Mouse (Mus musculus): ENCODE measurements around the gene Cdca3. TPM values are rescaled to one million over a fixed set of nuclear protein-coding genes. Genes with fewer than 3 reads are reported as not detected.
A peak's percentile ranks its signal among the peaks of the same experiment; 100 is the strongest.
"Not testable (repeated sequence)": the region's sequence is repeated elsewhere in the genome, so short reads cannot be mapped to it uniquely, and the experiment has no call there.

The Cdca3 gene
- polyA plus RNA-seq, 1 experiment: 148 TPM

- peaks cover 9% of the 10 kb centered on the region for H3K4me1 ChIP-seq (ENCODE audit: control insufficient read depth, insufficient read depth, low read length)
- TF ChIP-seq CTCF (IDR thresholded peaks at IDR 0.05; ENCODE audit: control insufficient read depth, insufficient read depth, low read length) (no peak), POLR2A (IDR thresholded peaks at IDR 0.05; ENCODE audit: borderline replicate concordance, control insufficient read depth, low read depth, low read length) (no peak)
- H3K4me3 ChIP-seq (replicated peaks; ENCODE audit: control insufficient read depth, low read depth, low read length): no peak overlapping the region
- WGBS: 78% methylated on average over 7 of the region's 7 CpGs
- H3K27ac ChIP-seq (ENCODE audit: control insufficient read depth, insufficient read depth, low read depth, low read length, poor library complexity): no peak overlapping the region
Observed at GRCm38 (mm10) chr6:124806446-124807140, 22.8 kb upstream of the Cdca3 start.

GRCm38 (mm10) chr6:124807366-124807765 lies 22.0 kb upstream of the Cdca3 start:
- Histone ChIP-seq H3K4me1 (ENCODE audit: control insufficient read depth, insufficient read depth, low read length) (peaks cover 9% of the 10 kb centered on the region), H3K4me3 (replicated peaks; ENCODE audit: control insufficient read depth, low read depth, low read length) (no peak overlapping the region), H3K27ac (ENCODE audit: control insufficient read depth, insufficient read depth, low read depth, low read length, poor library complexity) (no peak overlapping the region)
- 83% methylated on average over 4 of the region's 4 CpGs for WGBS
- TF ChIP-seq CTCF (IDR thresholded peaks at IDR 0.05; ENCODE audit: control insufficient read depth, insufficient read depth, low read length) (no peak), POLR2A (IDR thresholded peaks at IDR 0.05; ENCODE audit: borderline replicate concordance, control insufficient read depth, low read depth, low read length) (no peak)

- Histone ChIP-seq H3K4me1 (ENCODE audit: control insufficient read depth, insufficient read depth, low read length) (peaks cover 9% of the 10 kb centered on the region), H3K4me3 (replicated peaks; ENCODE audit: control insufficient read depth, low read depth, low read length) (peak overlapping the region; percentile 98), H3K27ac (ENCODE audit: control insufficient read depth, insufficient read depth, low read depth, low read length, poor library complexity) (peak overlapping the region; percentile 91; the same call in 1 of the 2 replicates)
- TF ChIP-seq POLR2A (IDR thresholded peaks at IDR 0.05; ENCODE audit: borderline replicate concordance, control insufficient read depth, low read depth, low read length) (no peak), CTCF (IDR thresholded peaks at IDR 0.05; ENCODE audit: control insufficient read depth, insufficient read depth, low read length) (no peak)
- WGBS: 72% methylated on average over 6 of the region's 6 CpGs
Observed at GRCm38 (mm10) chr6:124807986-124808357, 21.4 kb upstream of the Cdca3 start.

- H3K27ac ChIP-seq (ENCODE audit: control insufficient read depth, insufficient read depth, low read depth, low read length, poor library complexity): peak within 1 kb of the TSS; percentile 91
- H3K4me1 ChIP-seq (ENCODE audit: control insufficient read depth, insufficient read depth, low read length): peaks cover 9% of the 10 kb centered on the region
- no peak for TF ChIP-seq CTCF (IDR thresholded peaks at IDR 0.05; ENCODE audit: control insufficient read depth, insufficient read depth, low read length)
- TF ChIP-seq POLR2A (IDR thresholded peaks at IDR 0.05; ENCODE audit: borderline replicate concordance, control insufficient read depth, low read depth, low read length): no peak; the same call in 1 of the 2 replicates
- 4% methylated on average over 29 of the region's 29 CpGs for WGBS
- H3K4me3 ChIP-seq (replicated peaks; ENCODE audit: control insufficient read depth, low read depth, low read length): peak within 1 kb of the TSS; percentile 98
Observed at GRCm38 (mm10) chr6:124808358-124809012, 20.9 kb upstream of the Cdca3 start, which contains the start of gene Spsb2. Gene Spsb2 (plus strand): TSS chr6:124808661.

GRCm38 (mm10) chr6:124809052-124809774 lies 20.1 kb upstream of the Cdca3 start:
- 1% methylated on average over 35 of the region's 35 CpGs for WGBS
- peak overlapping the region; percentile 91 for H3K27ac ChIP-seq (ENCODE audit: control insufficient read depth, insufficient read depth, low read depth, low read length, poor library complexity)
- H3K4me1 ChIP-seq (ENCODE audit: control insufficient read depth, insufficient read depth, low read length): peaks cover 9% of the 10 kb centered on the region
- H3K4me3 ChIP-seq (replicated peaks; ENCODE audit: control insufficient read depth, low read depth, low read length): peak overlapping the region; percentile 98
- TF ChIP-seq CTCF (IDR thresholded peaks at IDR 0.05; ENCODE audit: control insufficient read depth, insufficient read depth, low read length) (peak; percentile 69), POLR2A (IDR thresholded peaks at IDR 0.05; ENCODE audit: borderline replicate concordance, control insufficient read depth, low read depth, low read length) (peak; percentile 46; the same call in 1 of the 2 replicates)

GRCm38 (mm10) chr6:124809775-124810538 lies 19.4 kb upstream of the Cdca3 start:
- peak overlapping the region; percentile 98 for H3K4me3 ChIP-seq (replicated peaks; ENCODE audit: control insufficient read depth, low read depth, low read length)
- peak overlapping the region; percentile 91; the same call in 1 of the 2 replicates for H3K27ac ChIP-seq (ENCODE audit: control insufficient read depth, insufficient read depth, low read depth, low read length, poor library complexity)
- WGBS: 54% methylated on average over 14 of the region's 14 CpGs
- TF ChIP-seq CTCF (IDR thresholded peaks at IDR 0.05; ENCODE audit: control insufficient read depth, insufficient read depth, low read length): no peak
- no peak for TF ChIP-seq POLR2A (IDR thresholded peaks at IDR 0.05; ENCODE audit: borderline replicate concordance, control insufficient read depth, low read depth, low read length)
- H3K4me1 ChIP-seq (ENCODE audit: control insufficient read depth, insufficient read depth, low read length): peaks cover 9% of the 10 kb centered on the region

- not testable (repeated sequence) for H3K27ac ChIP-seq (ENCODE audit: control insufficient read depth, insufficient read depth, low read depth, low read length, poor library complexity); H3K4me1 ChIP-seq (ENCODE audit: control insufficient read depth, insufficient read depth, low read length); H3K4me3 ChIP-seq (replicated peaks; ENCODE audit: control insufficient read depth, low read depth, low read length)
- WGBS: 69% methylated on average over 11 of the region's 11 CpGs
Observed at GRCm38 (mm10) chr6:124810566-124811402, 18.6 kb upstream of the Cdca3 start.
